Mouse (Mus musculus) neutrophil, adult 83 days (primary cell): ENCODE results near the gene Cdx4. TPM values are rescaled to one million over a fixed set of nuclear protein-coding genes. Genes with fewer than 3 reads are reported as not detected.

Experiments
- total RNA-seq, 2 experiments: library from RNA; stranded (reverse); gene quantifications; one replicate each; pipeline ENCODE4 v1.2.4; 2023

The Cdx4 gene
- total RNA-seq: not detected

DNA sequence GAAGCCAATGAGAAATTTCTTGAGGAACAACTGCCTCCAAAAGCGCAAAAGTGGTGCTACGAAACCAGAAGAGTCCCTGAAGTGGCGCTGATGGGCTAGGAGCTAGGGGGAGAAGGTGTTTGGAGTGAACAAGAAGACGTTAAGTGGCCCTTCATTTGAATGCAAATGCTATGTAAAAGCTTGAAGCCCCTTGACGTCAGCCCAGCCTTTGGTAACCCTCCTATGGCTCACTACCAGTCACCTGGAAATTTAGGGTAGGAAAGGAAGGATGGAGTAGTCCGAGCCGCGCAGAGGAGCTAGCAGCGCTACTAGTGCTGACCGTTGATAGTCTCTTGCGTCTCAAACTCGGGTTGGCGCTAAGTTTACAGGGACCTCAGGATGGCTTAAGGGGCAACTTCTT lies at the start of gene Cdx4:
Gene Cdx4 (plus strand): TSS at position 253 of the 400 bp plus-strand sequence.

DNA sequence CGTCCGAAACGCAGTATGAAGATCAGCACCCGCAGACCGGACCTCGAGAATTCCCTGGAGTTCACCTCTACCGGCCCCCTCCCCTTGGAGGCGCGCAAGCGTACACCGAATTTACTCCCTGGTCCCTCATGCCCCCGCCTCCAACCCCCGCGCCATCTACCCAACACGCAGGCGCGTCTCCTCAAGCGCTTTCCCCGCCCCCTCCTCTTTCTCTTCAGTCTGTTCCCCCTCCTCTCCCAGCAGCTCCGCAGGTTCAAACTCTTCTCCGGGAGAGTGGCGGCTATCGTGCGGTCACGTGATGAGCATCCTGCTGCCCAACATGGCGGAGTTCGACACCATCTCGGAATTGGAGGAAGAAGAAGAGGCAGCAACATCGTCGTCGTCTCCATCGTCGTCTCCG lies 35.1 kb downstream of the Cdx4 start, which contains the start of gene Chic1:
Gene Chic1 (plus strand): TSS at position 190 of the 400 bp plus-strand sequence.

Other genes starting within 250 kb of the Cdx4 start
- under 1 TPM; 0.39 to 0.53 TPM for gene Nap1l2, start 134.8 kb upstream of the Cdx4 start, total RNA-seq
- gene Chic1, start 35.1 kb downstream of the Cdx4 start, total RNA-seq: under 1 TPM in 1 of 2 experiments, not detected in 1; 0.04 TPM
- gene Tsx, start 93.1 kb downstream of the Cdx4 start, total RNA-seq: not detected
- gene Gm26992, start 100.6 kb downstream of the Cdx4 start, total RNA-seq: not detected